Mouse (Mus musculus) neural tube, embryonic 15.5 days (tissue): ENCODE results near the gene Ank2. TPM values are rescaled to one million over a fixed set of nuclear protein-coding genes. Genes with fewer than 3 reads are reported as not detected.
"Not testable (repeated sequence)": the region's sequence is repeated elsewhere in the genome, so short reads cannot be mapped to it uniquely, and the experiment has no call there.

Experiments used
- ATAC-seq: fragments of 200-750 bp; cut with Nextera tagmentation; 2 replicates; pipeline ENCODE4 v1.8.0; 2017; ENCODE audit warnings: mild to moderate bottlenecking, moderate TSS enrichment, moderate library complexity; ENCODE audit not compliant: low FRiP score
- H3K27ac ChIP-seq: fragments of 300-500 bp; sonication (generic); replicated peaks from 2 replicates; pipeline ENCODE4 v1.5.1; 2015; ENCODE audit warnings: mild to moderate bottlenecking, inconsistent platforms
- H3K27me3 ChIP-seq: fragments of 300-500 bp; sonication (generic); replicated peaks from 2 replicates; pipeline ENCODE4 v1.6.1; 2015; ENCODE audit warnings: inconsistent platforms
- H3K36me3 ChIP-seq: fragments of 300-500 bp; sonication (generic); 2 replicates; pipeline ENCODE4 v1.6.1; 2015; ENCODE audit warnings: inconsistent platforms
- H3K4me1 ChIP-seq: fragments of 300-500 bp; sonication (generic); 2 replicates; pipeline ENCODE4 v1.6.1; 2015; ENCODE audit warnings: inconsistent platforms
- H3K4me2 ChIP-seq: fragments of 300-500 bp; sonication (generic); 2 replicates; pipeline ENCODE4 v1.6.1; 2015; ENCODE audit warnings: inconsistent platforms, mild to moderate bottlenecking, moderate library complexity
- H3K4me3 ChIP-seq: fragments of 300-500 bp; sonication (generic); replicated peaks from 2 replicates; pipeline ENCODE4 v1.5.1; 2015; ENCODE audit warnings: mild to moderate bottlenecking, inconsistent platforms
- H3K9ac ChIP-seq: fragments of 300-500 bp; sonication (generic); replicated peaks from 2 replicates; pipeline ENCODE4 v1.6.1; 2015; ENCODE audit warnings: mild to moderate bottlenecking, inconsistent platforms
- H3K9me3 ChIP-seq: fragments of 300-500 bp; sonication (generic); replicated peaks from 2 replicates; pipeline ENCODE4 v1.6.1; 2016; ENCODE audit warnings: inconsistent platforms
- WGBS: fragments of 180-500 bp; shearing (Covaris S2); methylation state at CpG from one replicate; pipeline ENCODE4 v1.1.7; 2015; ENCODE audit warnings: mixed read lengths; 5-methylcytosine and 5-hydroxymethylcytosine counted together
- polyA plus RNA-seq: library from polyadenylated mRNA; unstranded; fragments of >200 nt; fragmentation: Nextera tagmentation; extraction: Ambion mirVana; gene quantifications from 2 replicates; pipeline ENCODE4 v1.2.1, GENCODE M21; 2015

The Ank2 gene
- polyA plus RNA-seq, 1 experiment from 2014 or later = 166 TPM

- WGBS = 87% methylated on average over 4 of the region's 4 CpGs
- H3K27ac ChIP-seq = peak overlapping the region; percentile 65; the same call in 1 of the 2 replicates
- H3K9me3 ChIP-seq = no peaks in the 10 kb centered on the region
- peak overlapping the region; percentile 33; the same call in 1 of the 2 replicates for H3K9ac ChIP-seq
- ATAC-seq = no peak
- no peaks in the 10 kb centered on the region for H3K36me3 ChIP-seq
- peak overlapping the region; percentile 70 for H3K4me3 ChIP-seq
- H3K27me3 ChIP-seq = no peaks in the 10 kb centered on the region
- H3K4me2 ChIP-seq = peak overlapping the region; percentile 72
- H3K4me1 ChIP-seq = peaks cover 39% of the 10 kb centered on the region
Observed at GRCm38 (mm10) chr3:127406883-127407282, 92.3 kb downstream of the Ank2 start.

DNA sequence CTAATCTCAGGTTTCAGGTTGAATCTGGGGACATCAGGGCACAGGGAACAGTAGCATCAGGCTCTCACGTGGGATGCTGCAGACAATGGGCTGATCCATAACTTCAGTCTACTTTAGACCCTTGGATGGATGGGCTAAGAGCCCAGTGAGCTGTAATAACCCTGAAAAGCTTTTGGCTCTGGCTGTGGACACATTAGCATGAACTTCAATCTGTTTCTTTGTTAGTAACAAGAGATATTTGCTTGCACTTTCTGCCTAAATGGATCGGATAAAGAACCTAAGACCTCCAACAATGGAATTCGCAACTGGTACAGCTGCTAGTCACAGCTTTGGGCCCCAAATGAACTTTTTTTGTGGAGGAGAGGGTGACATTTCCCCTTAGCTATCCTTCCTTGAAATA, 94.8 kb downstream of the Ank2 start:
- peak overlapping the region; percentile 11; the same call in 1 of the 2 replicates for H3K4me2 ChIP-seq
- no peaks in the 10 kb centered on the region for H3K36me3 ChIP-seq
- WGBS = 31% methylated on average over 3 of the region's 3 CpGs
- no peak overlapping the region for H3K4me3 ChIP-seq
- no peaks in the 10 kb centered on the region for H3K9me3 ChIP-seq
- no peak for ATAC-seq
- no peak overlapping the region for H3K9ac ChIP-seq
- no peaks in the 10 kb centered on the region for H3K27me3 ChIP-seq
- H3K27ac ChIP-seq = peak overlapping the region; percentile 65
- H3K4me1 ChIP-seq = peaks cover 44% of the 10 kb centered on the region

DNA sequence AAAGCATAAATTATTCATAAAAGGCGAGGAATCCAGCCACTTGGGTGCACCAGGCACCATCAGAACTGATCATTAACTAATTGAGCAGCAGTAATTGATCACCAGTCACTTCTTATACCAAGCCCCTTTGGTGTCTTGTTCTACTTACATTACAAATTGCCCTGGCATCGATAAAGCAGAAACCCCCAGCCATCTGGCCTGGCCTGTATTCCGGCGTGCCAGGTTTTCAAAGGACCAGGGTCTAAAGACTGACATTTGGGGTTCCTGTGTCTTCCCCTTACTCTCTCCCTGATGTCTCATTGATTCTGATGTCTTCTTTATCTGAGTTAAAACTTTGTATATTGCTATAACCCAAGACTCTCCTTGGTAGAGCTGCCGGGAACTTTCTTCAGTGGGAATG, 98.2 kb downstream of the Ank2 start:
- no peak for ATAC-seq
- Histone ChIP-seq H3K4me1 (peaks cover 22% of the 10 kb centered on the region), H3K4me2 (no peak overlapping the region), H3K9me3 (no peaks in the 10 kb centered on the region), H3K27me3 (no peaks in the 10 kb centered on the region), H3K27ac (0 out of 2 replicates have a peak overlapping the region, but pooled peaks have one; percentile 51), H3K36me3 (peaks cover 9% of the 10 kb centered on the region), H3K9ac (no peak overlapping the region), H3K4me3 (no peak overlapping the region)
- WGBS = 52% methylated on average over 5 of the region's 5 CpGs

DNA sequence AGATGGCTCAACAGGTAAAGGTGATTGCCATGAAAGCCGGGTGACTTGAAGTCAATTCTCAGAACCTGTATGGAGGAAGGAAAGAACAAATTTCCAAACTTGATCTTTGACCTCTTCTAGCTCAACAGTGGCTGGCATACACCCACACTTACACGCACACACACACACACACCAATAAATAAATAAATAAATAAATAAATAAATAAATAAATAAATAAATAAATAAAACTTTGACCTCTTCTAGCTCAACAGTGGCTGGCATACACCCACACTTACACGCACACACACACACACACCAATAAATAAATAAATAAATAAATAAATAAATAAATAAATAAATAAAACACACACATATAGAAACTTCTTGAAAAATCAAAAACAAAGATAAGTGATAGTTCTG, 98.7 kb downstream of the Ank2 start:
- ATAC-seq = peak; percentile 35; the same call in 1 of the 2 replicates
- not testable (repeated sequence) for H3K4me3 ChIP-seq, H3K9me3 ChIP-seq, H3K36me3 ChIP-seq, H3K27me3 ChIP-seq, H3K27ac ChIP-seq, H3K4me2 ChIP-seq, H3K9ac ChIP-seq
- H3K4me1 ChIP-seq = peaks cover 18% of the 10 kb centered on the region
- 96% methylated on average over 3 of the region's 3 CpGs for WGBS

GRCm38 (mm10) chr3:127397774-127398173, 101.4 kb downstream of the Ank2 start:
- peaks cover 9% of the 10 kb centered on the region for H3K36me3 ChIP-seq
- WGBS = 97% methylated on average over 9 of the region's 9 CpGs
- no peak overlapping the region for H3K27ac ChIP-seq
- no peaks in the 10 kb centered on the region for H3K9me3 ChIP-seq
- H3K4me2 ChIP-seq = no peak overlapping the region
- H3K4me3 ChIP-seq = no peak overlapping the region
- no peak overlapping the region for H3K9ac ChIP-seq
- ATAC-seq = no peak
- H3K27me3 ChIP-seq = no peaks in the 10 kb centered on the region
- peaks cover 9% of the 10 kb centered on the region for H3K4me1 ChIP-seq

- Histone ChIP-seq H3K36me3 (peaks cover 9% of the 10 kb centered on the region), H3K9me3 (no peaks in the 10 kb centered on the region), H3K9ac (no peak overlapping the region), H3K4me2 (no peak overlapping the region), H3K4me3 (no peak overlapping the region), H3K4me1 (no peaks in the 10 kb centered on the region), H3K27ac (no peak overlapping the region), H3K27me3 (no peaks in the 10 kb centered on the region)
- ATAC-seq = no peak
- WGBS = 90% methylated on average over 8 of the region's 8 CpGs
Observed at GRCm38 (mm10) chr3:127395202-127395601, 103.9 kb downstream of the Ank2 start.

GRCm38 (mm10) chr3:127387016-127387517, 112.1 kb downstream of the Ank2 start:
- ATAC-seq = peak; percentile 84; the same call in 1 of the 2 replicates

GRCm38 (mm10) chr3:127383231-127383630, 115.9 kb downstream of the Ank2 start:
- 94% methylated on average over 3 of the region's 3 CpGs for WGBS
- Histone ChIP-seq H3K27me3 (no peaks in the 10 kb centered on the region), H3K4me2 (no peak overlapping the region), H3K4me1 (no peaks in the 10 kb centered on the region), H3K9ac (no peak overlapping the region), H3K27ac (no peak overlapping the region), H3K4me3 (no peak overlapping the region), H3K36me3 (no peaks in the 10 kb centered on the region), H3K9me3 (no peaks in the 10 kb centered on the region)
- no peak for ATAC-seq

More at GRCm38 (mm10) chr3:127387016-127387517, 112.1 kb downstream of the Ank2 start:
- Histone ChIP-seq H3K9ac (no peak overlapping the region), H3K27me3 (no peaks in the 10 kb centered on the region), H3K4me3 (no peak overlapping the region), H3K9me3 (no peaks in the 10 kb centered on the region), H3K4me1 (no peaks in the 10 kb centered on the region), H3K27ac (peak overlapping the region; percentile 33; the same call in 1 of the 2 replicates), H3K36me3 (no peaks in the 10 kb centered on the region), H3K4me2 (no peak overlapping the region)
- 33% methylated on average over 14 of the region's 14 CpGs for WGBS

GRCm38 (mm10) chr3:127376901-127377460, 122.2 kb downstream of the Ank2 start:
- Histone ChIP-seq H3K36me3 (no peaks in the 10 kb centered on the region), H3K9me3 (no peaks in the 10 kb centered on the region), H3K4me3 (no peak overlapping the region), H3K9ac (no peak overlapping the region), H3K27me3 (no peaks in the 10 kb centered on the region), H3K4me2 (no peak overlapping the region), H3K27ac (peak overlapping the region; percentile 69), H3K4me1 (peaks cover 28% of the 10 kb centered on the region)
- 0 out of 2 replicates have a peak, but pooled peaks have one; percentile 23 for ATAC-seq
- WGBS = 69% methylated on average over 8 of the region's 8 CpGs

DNA sequence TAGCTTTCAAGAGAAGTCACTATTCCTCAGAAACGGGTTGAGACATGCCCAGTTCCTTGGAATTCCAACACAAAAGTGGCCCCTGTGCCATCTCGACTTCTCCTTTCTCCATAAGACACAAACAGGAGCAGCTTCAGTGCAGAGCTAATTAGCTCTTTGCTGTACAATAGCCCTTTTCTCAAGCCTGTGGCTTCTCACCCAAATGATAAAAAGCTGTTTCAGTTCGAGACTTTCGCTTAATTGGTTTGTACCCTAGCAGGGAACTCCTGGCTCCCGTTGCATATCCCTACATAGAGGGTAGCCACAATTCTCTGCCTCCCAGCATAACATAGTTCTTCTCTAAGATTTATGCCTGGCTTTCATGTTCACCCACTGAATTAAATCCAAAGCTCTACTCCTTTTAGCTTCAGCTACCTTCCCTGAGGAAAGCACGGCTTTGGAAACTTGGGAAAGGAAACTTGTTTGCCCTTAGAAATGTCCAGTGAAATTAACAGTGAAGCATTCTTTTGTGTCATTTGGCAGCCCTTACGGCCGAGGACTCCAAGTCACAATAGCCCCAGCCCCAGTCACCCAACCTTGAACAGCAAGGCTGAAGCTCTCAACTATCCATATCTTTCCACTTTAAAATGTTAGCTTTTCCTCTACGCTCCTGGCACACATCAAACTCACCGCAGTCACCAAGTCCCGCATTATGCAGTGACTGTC, 123.0 kb downstream of the Ank2 start:
- Histone ChIP-seq H3K36me3 (no peaks in the 10 kb centered on the region), H3K4me2 (peak overlapping the region; percentile 19; the same call in 1 of the 2 replicates), H3K27ac (peak overlapping the region; percentile 69), H3K9me3 (no peaks in the 10 kb centered on the region), H3K4me1 (peaks cover 28% of the 10 kb centered on the region), H3K4me3 (no peak overlapping the region), H3K9ac (no peak overlapping the region), H3K27me3 (no peaks in the 10 kb centered on the region)
- WGBS = 20% methylated on average over 11 of the region's 11 CpGs
- ATAC-seq = peak; percentile 56

DNA sequence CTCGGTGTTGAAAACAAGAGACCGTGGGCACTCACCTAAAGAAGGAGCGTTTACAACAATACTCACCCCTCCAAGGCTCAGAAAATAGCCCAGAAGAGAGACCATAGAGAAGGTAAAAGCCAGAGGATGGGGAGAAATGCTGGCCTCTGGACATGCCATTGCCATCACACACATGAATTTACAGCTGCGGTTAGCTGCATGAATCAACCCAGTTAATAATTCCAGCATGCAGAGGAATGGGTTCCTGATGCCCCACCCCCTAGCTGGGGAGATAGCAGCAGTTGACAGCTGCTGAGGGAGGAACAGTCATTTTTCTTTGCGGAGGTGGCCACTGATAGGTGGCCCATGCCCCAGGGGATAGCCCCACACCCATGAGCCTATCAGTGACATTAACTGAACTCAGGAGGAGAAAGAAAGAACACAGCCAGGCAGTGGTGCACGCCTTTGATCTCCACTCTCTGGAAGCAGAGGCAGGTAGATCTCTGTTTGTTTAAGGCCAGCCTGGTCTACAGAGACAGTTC, 124.9 kb downstream of the Ank2 start:
- Histone ChIP-seq H3K9me3 (no peaks in the 10 kb centered on the region), H3K4me2 (no peak overlapping the region), H3K4me3 (no peak overlapping the region), H3K36me3 (no peaks in the 10 kb centered on the region), H3K4me1 (peaks cover 28% of the 10 kb centered on the region), H3K9ac (no peak overlapping the region), H3K27ac (no peak overlapping the region), H3K27me3 (no peaks in the 10 kb centered on the region)
- ATAC-seq = no peak
- 87% methylated on average over 6 of the region's 6 CpGs for WGBS

GRCm38 (mm10) chr3:127371774-127372173, 127.4 kb downstream of the Ank2 start:
- no peaks in the 10 kb centered on the region for H3K36me3 ChIP-seq

More at GRCm38 (mm10) chr3:127371774-127372173, 127.4 kb downstream of the Ank2 start:
- H3K4me3 ChIP-seq = no peak overlapping the region
- no peak overlapping the region for H3K27ac ChIP-seq
- no peak for ATAC-seq
- H3K4me2 ChIP-seq = no peak overlapping the region
- H3K9ac ChIP-seq = no peak overlapping the region
- peaks cover 26% of the 10 kb centered on the region for H3K4me1 ChIP-seq
- H3K27me3 ChIP-seq = no peaks in the 10 kb centered on the region
- 93% methylated on average over 1 of the region's 1 CpGs for WGBS
- H3K9me3 ChIP-seq = no peaks in the 10 kb centered on the region
